Mouse (Mus musculus) limb, embryonic 12.5 days (tissue): ENCODE data around the gene Gata2. TPM values are rescaled to one million over a fixed set of nuclear protein-coding genes. Genes with fewer than 3 reads are reported as not detected.

ENCODE experiments used
- ATAC-seq: fragments of 200-750 bp; cut with Nextera tagmentation; 2 replicates; pipeline ENCODE4 v1.8.0; 2017; ENCODE audit warnings: low read depth, moderate TSS enrichment; ENCODE audit not compliant: insufficient number of reproducible peaks, insufficient read depth, low FRiP score, low TSS enrichment
- H3K27ac ChIP-seq: fragments of 300-500 bp; sonication (generic); 2 replicates; pipeline ENCODE4 v1.5.1; 2016; ENCODE audit warnings: mild to moderate bottlenecking, moderate library complexity
- H3K27me3 ChIP-seq: fragments of 300-500 bp; sonication (generic); 2 replicates; pipeline ENCODE4 v1.6.1; 2016; ENCODE audit warnings: mild to moderate bottlenecking, moderate library complexity
- H3K36me3 ChIP-seq: fragments of 300-500 bp; sonication (generic); 2 replicates; pipeline ENCODE4 v1.6.1; 2016; ENCODE audit warnings: mild to moderate bottlenecking, moderate library complexity
- H3K4me1 ChIP-seq: fragments of 300-500 bp; sonication (generic); replicated peaks from 2 replicates; pipeline ENCODE4 v1.6.1; 2016
- H3K4me2 ChIP-seq: fragments of 300-500 bp; sonication (generic); 2 replicates; pipeline ENCODE4 v1.6.1; 2016; ENCODE audit warnings: mild to moderate bottlenecking, moderate library complexity
- H3K4me3 ChIP-seq: fragments of 300-500 bp; sonication (generic); replicated peaks from 2 replicates; pipeline ENCODE4 v1.5.1; 2016; ENCODE audit warnings: mild to moderate bottlenecking
- H3K9ac ChIP-seq: fragments of 300-500 bp; sonication (generic); replicated peaks from 2 replicates; pipeline ENCODE4 v1.6.1; 2016; ENCODE audit warnings: mild to moderate bottlenecking, moderate library complexity
- H3K9me3 ChIP-seq: fragments of 300-500 bp; sonication (generic); 2 replicates; pipeline ENCODE4 v1.6.1; 2016; ENCODE audit warnings: mild to moderate bottlenecking, moderate library complexity
- WGBS: fragments of 180-500 bp; shearing (Covaris S2); methylation state at CpG from one replicate; pipeline ENCODE4 v1.1.7; 2016; 5-methylcytosine and 5-hydroxymethylcytosine counted together
- polyA plus RNA-seq: library from polyadenylated mRNA; unstranded; fragments of >200 nt; fragmentation: Nextera tagmentation; extraction: Ambion mirVana; gene quantifications from 2 replicates; pipeline ENCODE4 v1.2.1, GENCODE M21; 2016

Gata2 gene
- polyA plus RNA-seq, 1 experiment from 2014 or later: 5.7 TPM

GRCm38 (mm10) chr6:88194978-88195325, 1.3 kb downstream of the Gata2 start:
- Histone ChIP-seq H3K9ac (no peak overlapping the region), H3K4me1 (peaks cover 59% of the 10 kb centered on the region), H3K36me3 (no peaks in the 10 kb centered on the region), H3K4me2 (no peak overlapping the region), H3K27me3 (peaks cover 100% of the 10 kb centered on the region), H3K4me3 (no peak overlapping the region; the same call in 1 of the 2 replicates), H3K27ac (no peak overlapping the region), H3K9me3 (no peaks in the 10 kb centered on the region)
- WGBS: 2% methylated on average over 7 of the region's 7 CpGs
- no peak for ATAC-seq

GRCm38 (mm10) chr6:88196054-88196732, 2.5 kb downstream of the Gata2 start:
- no peak overlapping the region for H3K27ac ChIP-seq
- H3K9ac ChIP-seq: 0 out of 2 replicates have a peak overlapping the region, but pooled peaks have one; percentile 53

GRCm38 (mm10) chr6:88196733-88197312, 3.1 kb downstream of the Gata2 start:
- under 1% methylated on average over 42 of the region's 44 CpGs for WGBS
- Histone ChIP-seq H3K27ac (no peak overlapping the region), H3K9ac (peak overlapping the region; percentile 53)

More at GRCm38 (mm10) chr6:88196054-88196732, 2.5 kb downstream of the Gata2 start:
- peak overlapping the region; percentile 48 for H3K4me3 ChIP-seq
- H3K4me1 ChIP-seq: peaks cover 58% of the 10 kb centered on the region
- H3K9me3 ChIP-seq: no peaks in the 10 kb centered on the region
- no peak for ATAC-seq
- no peaks in the 10 kb centered on the region for H3K36me3 ChIP-seq
- WGBS: 2% methylated on average over 33 of the region's 33 CpGs
- peak overlapping the region; percentile 84 for H3K4me2 ChIP-seq
- H3K27me3 ChIP-seq: peaks cover 100% of the 10 kb centered on the region

GRCm38 (mm10) chr6:88197313-88198069, 3.8 kb downstream of the Gata2 start:
- H3K27ac ChIP-seq: no peak overlapping the region
- H3K4me3 ChIP-seq: peak overlapping the region; percentile 48
- WGBS: under 1% methylated on average over 39 of the region's 39 CpGs
- H3K9ac ChIP-seq: peak overlapping the region; percentile 53
- H3K27me3 ChIP-seq: peaks cover 100% of the 10 kb centered on the region
- ATAC-seq: no peak
- H3K4me1 ChIP-seq: peaks cover 58% of the 10 kb centered on the region
- H3K4me2 ChIP-seq: peak overlapping the region; percentile 84
- no peaks in the 10 kb centered on the region for H3K9me3 ChIP-seq
- no peaks in the 10 kb centered on the region for H3K36me3 ChIP-seq

More at GRCm38 (mm10) chr6:88196733-88197312, 3.1 kb downstream of the Gata2 start:
- H3K4me3 ChIP-seq: peak overlapping the region; percentile 48
- H3K9me3 ChIP-seq: no peaks in the 10 kb centered on the region
- ATAC-seq: no peak
- peaks cover 58% of the 10 kb centered on the region for H3K4me1 ChIP-seq
- H3K27me3 ChIP-seq: peaks cover 100% of the 10 kb centered on the region
- H3K36me3 ChIP-seq: no peaks in the 10 kb centered on the region
- peak overlapping the region; percentile 84 for H3K4me2 ChIP-seq

- Histone ChIP-seq H3K36me3 (no peaks in the 10 kb centered on the region), H3K4me3 (peak overlapping the region; percentile 48), H3K27ac (no peak overlapping the region), H3K9me3 (no peaks in the 10 kb centered on the region), H3K9ac (peak overlapping the region; percentile 23; the same call in 1 of the 2 replicates), H3K4me1 (peaks cover 58% of the 10 kb centered on the region), H3K4me2 (peak overlapping the region; percentile 84), H3K27me3 (peaks cover 100% of the 10 kb centered on the region)
- WGBS: under 1% methylated on average over 61 of the region's 62 CpGs
- no peak for ATAC-seq
Observed at GRCm38 (mm10) chr6:88198070-88198940, 4.6 kb downstream of the Gata2 start.

GRCm38 (mm10) chr6:88199001-88199717, 5.5 kb downstream of the Gata2 start:
- H3K4me2 ChIP-seq: peak overlapping the region; percentile 84
- H3K9me3 ChIP-seq: no peaks in the 10 kb centered on the region
- WGBS: 2% methylated on average over 39 of the region's 39 CpGs
- H3K27ac ChIP-seq: no peak overlapping the region
- peak overlapping the region; percentile 31; the same call in 1 of the 2 replicates for H3K9ac ChIP-seq
- no peak for ATAC-seq
- peak overlapping the region; percentile 48 for H3K4me3 ChIP-seq
- peaks cover 100% of the 10 kb centered on the region for H3K27me3 ChIP-seq
- H3K4me1 ChIP-seq: peaks cover 49% of the 10 kb centered on the region
- H3K36me3 ChIP-seq: no peaks in the 10 kb centered on the region

- Histone ChIP-seq H3K27me3 (peaks cover 100% of the 10 kb centered on the region), H3K4me3 (peak overlapping the region; percentile 48), H3K36me3 (no peaks in the 10 kb centered on the region), H3K27ac (no peak overlapping the region), H3K9ac (0 out of 2 replicates have a peak overlapping the region, but pooled peaks have one; percentile 31), H3K4me2 (peak overlapping the region; percentile 84), H3K9me3 (no peaks in the 10 kb centered on the region), H3K4me1 (peaks cover 51% of the 10 kb centered on the region)
- ATAC-seq: no peak
- 4% methylated on average over 50 of the region's 50 CpGs for WGBS
Observed at GRCm38 (mm10) chr6:88199718-88200692, 6.3 kb downstream of the Gata2 start.

GRCm38 (mm10) chr6:88200693-88201609, 7.3 kb downstream of the Gata2 start:
- 9% methylated on average over 20 of the region's 20 CpGs for WGBS
- peaks cover 99% of the 10 kb centered on the region for H3K27me3 ChIP-seq
- ATAC-seq: no peak
- no peak overlapping the region for H3K9ac ChIP-seq
- no peak overlapping the region for H3K4me2 ChIP-seq
- H3K36me3 ChIP-seq: no peaks in the 10 kb centered on the region
- H3K4me3 ChIP-seq: peak overlapping the region; percentile 48
- peaks cover 50% of the 10 kb centered on the region for H3K4me1 ChIP-seq
- no peak overlapping the region for H3K27ac ChIP-seq
- H3K9me3 ChIP-seq: no peaks in the 10 kb centered on the region
